Mouse (Mus musculus) effector memory CD4-positive, alpha-beta T cell, adult 7 months (primary cell): ENCODE data around the gene Zc3h12d. TPM values are rescaled to one million over a fixed set of nuclear protein-coding genes. Genes with fewer than 3 reads are reported as not detected.

Experiments used
- polyA plus RNA-seq: library from polyadenylated mRNA; unstranded; fragments of 100-300 nt; shearing (Covaris generic); gene quantifications from one replicate; pipeline ENCODE4 v1.2.1, GENCODE M21; 2017

Gene Zc3h12d
- 38.2 TPM for polyA plus RNA-seq

DNA sequence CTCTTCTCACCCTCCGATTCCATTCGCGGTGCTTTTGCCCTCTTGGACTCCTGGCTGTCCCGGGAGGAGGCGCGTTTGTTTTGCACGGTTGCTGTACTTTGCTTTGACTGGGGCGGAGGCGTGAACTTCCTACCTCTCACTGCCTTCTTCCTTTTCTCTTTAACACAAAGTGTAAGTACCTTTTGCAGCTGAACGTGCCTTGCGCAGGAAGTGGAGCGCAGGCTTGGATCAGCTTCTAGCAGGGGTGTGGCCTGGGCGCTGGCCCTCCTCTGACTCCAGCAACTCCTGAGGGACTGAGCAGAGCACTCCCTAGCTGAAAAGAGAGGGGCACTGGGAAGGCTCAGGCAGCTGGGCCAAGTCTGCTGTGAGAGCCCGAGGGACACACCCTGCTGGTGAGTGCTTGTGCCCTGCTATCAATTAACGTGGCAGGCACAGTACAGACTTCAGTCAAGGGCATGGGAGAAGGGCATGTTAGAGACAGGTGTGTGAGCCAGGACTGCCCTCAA, at the start of gene Zc3h12d:
Gene Zc3h12d (plus strand): TSS at position 300 of the 506 bp plus-strand sequence.

GRCm38 (mm10) chr10:7792751-7793385, 39.4 kb upstream of the Zc3h12d start, which contains the start of the genes Ginm1 and Ppil4:
TSS of gene Ginm1 (minus strand) at chr10:7792824.
TSS of gene Ppil4 (plus strand) at chr10:7792891.

Other genes with a start within 250 kb of the Zc3h12d start
- gene Lrp11, start 242.7 kb upstream of the Zc3h12d start, polyA plus RNA-seq = 2.7 TPM
- gene Nup43, start 165.0 kb upstream of the Zc3h12d start, polyA plus RNA-seq = 12.3 TPM
- gene Pcmt1, start 151.3 kb upstream of the Zc3h12d start, polyA plus RNA-seq = 102 TPM
- 14.6 TPM for gene Lats1, start 151.3 kb upstream of the Zc3h12d start, polyA plus RNA-seq
- gene Katna1, start 106.5 kb upstream of the Zc3h12d start, polyA plus RNA-seq = 110 TPM
- gene Ginm1, start 39.6 kb upstream of the Zc3h12d start, polyA plus RNA-seq = 69.9 TPM
- 101 TPM for gene Ppil4, start 39.6 kb upstream of the Zc3h12d start, polyA plus RNA-seq
- gene Tab2, start 123.8 kb downstream of the Zc3h12d start, polyA plus RNA-seq = 14.2 TPM